Mouse (Mus musculus) left cerebral cortex, adult 11 months (tissue): ENCODE measurements at regions not wholly inside any gene's neighbourhood (a gene's known extent, or its start where the extent isn't known, plus 50 kb on each side); places are given as distances from the start of the nearest gene placed in this dataset.
A peak's percentile ranks its signal among the peaks of the same experiment; 100 is the strongest.
"Not testable (repeated sequence)": the region's sequence is repeated elsewhere in the genome, so short reads cannot be mapped to it uniquely, and the experiment has no call there.

Source experiments
- DNase-seq: peaks from one replicate; pipeline ENCODE4 v3.0.0; 2022; ENCODE audit warnings: low spot score

- DNase-seq, result no peak
Measured at GRCm38 (mm10) chr1:79379736-79380135, 60.2 kb downstream of the Scg2 start.

- no peak for DNase-seq
Measured at GRCm38 (mm10) chr1:79374811-79375210, 65.1 kb downstream of the Scg2 start.

GRCm38 (mm10) chr1:79357291-79358045 is 82.5 kb downstream of the Scg2 start:
- no peak for DNase-seq

GRCm38 (mm10) chr1:79346511-79346910 is 93.4 kb downstream of the Scg2 start:
- no peak for DNase-seq

- peak; percentile 6 for DNase-seq
Measured at GRCm38 (mm10) chr1:79335480-79336114, 104.3 kb downstream of the Scg2 start.

GRCm38 (mm10) chr1:79317194-79317593 is 122.7 kb downstream of the Scg2 start:
- no peak for DNase-seq

GRCm38 (mm10) chr1:79314774-79315173 is 125.1 kb downstream of the Scg2 start:
- DNase-seq, result no peak

GRCm38 (mm10) chr1:79312153-79312552 is 127.8 kb downstream of the Scg2 start:
- peak; percentile 4 for DNase-seq

GRCm38 (mm10) chr1:79303602-79304001 is 136.3 kb downstream of the Scg2 start:
- DNase-seq, result no peak

- DNase-seq, result no peak
Measured at GRCm38 (mm10) chr1:79299639-79300038, 140.3 kb downstream of the Scg2 start.

GRCm38 (mm10) chr1:79259726-79260125 is 180.2 kb downstream of the Scg2 start:
- DNase-seq, result no peak

- DNase-seq, result no peak
Measured at GRCm38 (mm10) chr1:79212970-79213369, 226.9 kb downstream of the Scg2 start.

GRCm38 (mm10) chr1:79212471-79212870 is 227.4 kb downstream of the Scg2 start:
- DNase-seq, result no peak

- DNase-seq, result not testable (repeated sequence)
Measured at GRCm38 (mm10) chr1:79211981-79212380, 227.9 kb downstream of the Scg2 start.

- DNase-seq, result no peak
Measured at GRCm38 (mm10) chr1:79207207-79207606, 232.7 kb downstream of the Scg2 start.

- no peak for DNase-seq
Measured at GRCm38 (mm10) chr1:79197682-79198081, 242.2 kb downstream of the Scg2 start.

- no peak for DNase-seq
Measured at GRCm38 (mm10) chr1:79191031-79191430, 248.9 kb downstream of the Scg2 start.

GRCm38 (mm10) chr1:79183534-79184411 is 256.1 kb downstream of the Scg2 start:
- DNase-seq, result no peak

- no peak for DNase-seq
Measured at GRCm38 (mm10) chr1:79144113-79144512, 295.8 kb downstream of the Scg2 start.
